Mouse (Mus musculus) heart, embryonic 14.5 days (tissue): ENCODE data around the gene Sgca. TPM values are rescaled to one million over a fixed set of nuclear protein-coding genes. Genes with fewer than 3 reads are reported as not detected.
"Not testable (repeated sequence)": the region's sequence is repeated elsewhere in the genome, so short reads cannot be mapped to it uniquely, and the experiment has no call there.

ENCODE experiments used
- ATAC-seq: fragments of 200-750 bp; cut with Nextera tagmentation; 2 replicates; pipeline ENCODE4 v1.8.0; 2017; ENCODE audit warnings: low read depth, moderate TSS enrichment; ENCODE audit not compliant: insufficient number of reproducible peaks, insufficient read depth, low FRiP score
- H3K27ac ChIP-seq, 2 experiments: fragments of 200-500 bp in 1 of 2; fragments of 300-500 bp in 1 of 2; sonication (generic) in 1 of 2; replicated peaks in 1 of 2; 2 replicates each; pipeline ENCODE4 v1.5.1; 2012 to 2014; ENCODE audit warnings: low read depth in 2 of 2, low read length in 2 of 2, control low read depth in 1 of 2, mild to moderate bottlenecking in 1 of 2, mixed read lengths in 1 of 2; ENCODE audit not compliant: control insufficient read depth in 1 of 2, insufficient read depth in 1 of 2
- H3K27me3 ChIP-seq: fragments of 300-500 bp; sonication (generic); 2 replicates; pipeline ENCODE4 v1.6.1; 2014; ENCODE audit warnings: mild to moderate bottlenecking, low read length, control low read depth; ENCODE audit not compliant: control insufficient read depth, insufficient read depth
- H3K36me3 ChIP-seq: fragments of 300-500 bp; sonication (generic); 2 replicates; pipeline ENCODE4 v1.6.1; 2014; ENCODE audit warnings: mild to moderate bottlenecking, control low read depth, low read length, mixed read lengths; ENCODE audit not compliant: control insufficient read depth, insufficient read depth
- H3K4me1 ChIP-seq, 2 experiments: fragments of 200-500 bp in 1 of 2; fragments of 300-500 bp in 1 of 2; sonication (generic) in 1 of 2; 2 replicates each; pipeline ENCODE4 v1.6.1; 2012 to 2014; ENCODE audit warnings: low read length in 2 of 2, control low read depth in 1 of 2, mixed read lengths in 1 of 2; ENCODE audit not compliant: control insufficient read depth in 2 of 2, insufficient read depth in 2 of 2
- H3K4me2 ChIP-seq: fragments of 300-500 bp; sonication (generic); 2 replicates; pipeline ENCODE4 v1.6.1; 2014; ENCODE audit warnings: mild to moderate bottlenecking, low read length
- H3K4me3 ChIP-seq, 2 experiments: fragments of 200-500 bp in 1 of 2; fragments of 300-500 bp in 1 of 2; sonication (generic) in 1 of 2; 2 replicates each; pipeline ENCODE4 v1.5.1; 2012 to 2014; ENCODE audit warnings: low read length in 2 of 2, mild to moderate bottlenecking in 2 of 2, control low read depth in 1 of 2, low read depth in 1 of 2, moderate library complexity in 1 of 2; ENCODE audit not compliant: control insufficient read depth in 1 of 2, insufficient read depth in 1 of 2
- H3K9ac ChIP-seq: fragments of 300-500 bp; sonication (generic); 2 replicates; pipeline ENCODE4 v1.6.1; 2014; ENCODE audit warnings: mild to moderate bottlenecking, low read length
- H3K9me3 ChIP-seq: fragments of 300-500 bp; sonication (generic); 2 replicates; pipeline ENCODE4 v1.6.1; 2016; ENCODE audit warnings: low read length, control low read depth; ENCODE audit not compliant: control insufficient read depth
- WGBS: fragments of 180-500 bp; shearing (Covaris S2); extraction: QIAGEN DNeasy Blood & Tissue Kit; methylation state at CpG from one replicate; pipeline ENCODE4 v1.1.7; 2014; 5-methylcytosine and 5-hydroxymethylcytosine counted together
- polyA plus RNA-seq: library from polyadenylated mRNA; unstranded; fragments of >200 nt; fragmentation: Nextera tagmentation; extraction: Ambion mirVana; gene quantifications from 2 replicates; pipeline ENCODE4 v1.2.1, GENCODE M21; 2014

The Sgca gene
- polyA plus RNA-seq, 1 experiment from 2014 or later: 34.6 TPM

- no peak overlapping the region for H3K4me3 ChIP-seq
- no peak for ATAC-seq
- H3K27me3 ChIP-seq: no peaks in the 10 kb centered on the region
These were observed 35.9 kb upstream of the Sgca start for GRCm38 (mm10) chr11:95012075-95012474.

GRCm38 (mm10) chr11:95011416-95011815 lies 35.3 kb upstream of the Sgca start:
- no peaks in the 10 kb centered on the region for H3K9me3 ChIP-seq
- H3K4me3 ChIP-seq: peak overlapping the region; percentile 19 to 67; a peak in 2 of 4 replicates
- no peaks in the 10 kb centered on the region for H3K27me3 ChIP-seq
- H3K36me3 ChIP-seq: peaks cover 4% of the 10 kb centered on the region; the same call in 1 of the 2 replicates
- ATAC-seq: no peak
- H3K4me1 ChIP-seq: peaks cover 30 to 39% of the 10 kb centered on the region in 2 experiments
- 42% methylated on average over 1 of the region's 1 CpGs for WGBS
- peak overlapping the region in 1 of 2 experiments; percentile 35; a peak in 1 of 4 replicates for H3K27ac ChIP-seq
- peak overlapping the region; percentile 92 for H3K4me2 ChIP-seq
- H3K9ac ChIP-seq: 0 out of 2 replicates have a peak overlapping the region, but pooled peaks have one; percentile 52

More at GRCm38 (mm10) chr11:95012075-95012474, 35.9 kb upstream of the Sgca start:
- Histone ChIP-seq H3K27ac (0 out of 4 replicates have a peak overlapping the region, but pooled peaks of 1 of the 2 experiments have one; percentile 35), H3K4me2 (peak overlapping the region; percentile 92), H3K4me1 (peaks cover 27 to 39% of the 10 kb centered on the region in 2 experiments), H3K9ac (0 out of 2 replicates have a peak overlapping the region, but pooled peaks have one; percentile 18), H3K36me3 (peaks cover 6% of the 10 kb centered on the region; the same call in 1 of the 2 replicates), H3K9me3 (no peaks in the 10 kb centered on the region)
- 27% methylated on average over 3 of the region's 3 CpGs for WGBS

GRCm38 (mm10) chr11:95010841-95011403 lies 34.8 kb upstream of the Sgca start:
- H3K4me3 ChIP-seq: peak overlapping the region; percentile 19 to 67; a peak in 3 of 4 replicates
- H3K4me2 ChIP-seq: peak overlapping the region; percentile 92
- H3K4me1 ChIP-seq: peaks cover 34 to 35% of the 10 kb centered on the region in 2 experiments
- H3K9ac ChIP-seq: peak overlapping the region; percentile 83; the same call in 1 of the 2 replicates
- WGBS: 14% methylated on average over 4 of the region's 4 CpGs
- not testable (repeated sequence) for H3K27me3 ChIP-seq, ATAC-seq, H3K9me3 ChIP-seq, H3K27ac ChIP-seq, H3K36me3 ChIP-seq

GRCm38 (mm10) chr11:95010141-95010739 lies 34.1 kb upstream of the Sgca start:
- Histone ChIP-seq H3K36me3 (peaks cover 11% of the 10 kb centered on the region), H3K27ac (peak overlapping the region; percentile 19 to 87; a peak in 2 of 4 replicates), H3K4me3 (peak overlapping the region; percentile 64 to 67), H3K27me3 (no peaks in the 10 kb centered on the region), H3K9me3 (no peaks in the 10 kb centered on the region), H3K4me2 (peak overlapping the region; percentile 92), H3K9ac (peak overlapping the region; percentile 83), H3K4me1 (peaks cover 27 to 30% of the 10 kb centered on the region in 2 experiments)
- WGBS: 2% methylated on average over 32 of the region's 40 CpGs
- no peak for ATAC-seq

GRCm38 (mm10) chr11:95009629-95010014 lies 33.5 kb upstream of the Sgca start, which contains the start of gene Samd14:
Gene Samd14, plus strand, starts transcription at chr11:95009879.
- H3K27me3 ChIP-seq: no peaks in the 10 kb centered on the region
- peak within 1 kb of the TSS; percentile 64 to 67 for H3K4me3 ChIP-seq
- WGBS: 0% methylated on average over 32 of the region's 32 CpGs
- H3K9me3 ChIP-seq: no peaks in the 10 kb centered on the region
- peak within 1 kb of the TSS; percentile 92 for H3K4me2 ChIP-seq
- peak; percentile 41; the same call in 1 of the 2 replicates for ATAC-seq
- H3K4me1 ChIP-seq: peaks cover 25 to 28% of the 10 kb centered on the region in 2 experiments
- peak within 1 kb of the TSS; percentile 83 for H3K9ac ChIP-seq
- peaks cover 17% of the 10 kb centered on the region for H3K36me3 ChIP-seq
- H3K27ac ChIP-seq: peak within 1 kb of the TSS; percentile 87

- Histone ChIP-seq H3K4me1 (peaks cover 28 to 34% of the 10 kb centered on the region in 2 experiments), H3K4me3 (peak overlapping the region; percentile 64 to 67), H3K9me3 (no peaks in the 10 kb centered on the region), H3K27me3 (no peaks in the 10 kb centered on the region), H3K4me2 (peak overlapping the region; percentile 92), H3K9ac (peak overlapping the region; percentile 83), H3K36me3 (peaks cover 21% of the 10 kb centered on the region), H3K27ac (peak overlapping the region; percentile 87)
- 0 out of 2 replicates have a peak, but pooled peaks have one; percentile 2 for ATAC-seq
- 32% methylated on average over 15 of the region's 15 CpGs for WGBS
These were observed 32.8 kb upstream of the Sgca start for GRCm38 (mm10) chr11:95008661-95009628.

GRCm38 (mm10) chr11:95007418-95007817 lies 31.3 kb upstream of the Sgca start:
- H3K27me3 ChIP-seq: no peaks in the 10 kb centered on the region
- H3K27ac ChIP-seq: no peak overlapping the region
- peaks cover 36% of the 10 kb centered on the region for H3K36me3 ChIP-seq
- H3K4me2 ChIP-seq: peak overlapping the region; percentile 72
- peaks cover 30 to 44% of the 10 kb centered on the region in 2 experiments for H3K4me1 ChIP-seq
- H3K9me3 ChIP-seq: no peaks in the 10 kb centered on the region
- no peak for ATAC-seq
- 57% methylated on average over 3 of the region's 3 CpGs for WGBS
- peak overlapping the region; percentile 71; the same call in 1 of the 2 replicates for H3K9ac ChIP-seq
- no peak overlapping the region for H3K4me3 ChIP-seq
